Mouse (Mus musculus) megakaryocyte, embryonic 14.5 days (primary cell): ENCODE measurements around the gene Olig2. TPM values are rescaled to one million over a fixed set of nuclear protein-coding genes. Genes with fewer than 3 reads are reported as not detected.

Experiments
- H3K27me3 ChIP-seq: replicated peaks from 2 replicates; pipeline ENCODE3; 2012; ENCODE audit warnings: inconsistent platforms
- H3K36me3 ChIP-seq: replicated peaks from 2 replicates; pipeline ENCODE3; 2012; ENCODE audit warnings: low read length, inconsistent platforms, mixed read lengths
- H3K4me1 ChIP-seq: 2 replicates; pipeline ENCODE4 v1.6.1; 2012; ENCODE audit warnings: inconsistent platforms
- H3K4me3 ChIP-seq: replicated peaks from 2 replicates; pipeline ENCODE3; 2012; ENCODE audit warnings: moderate library complexity, mild to moderate bottlenecking, inconsistent platforms
- H3K9me3 ChIP-seq: 2 replicates; pipeline ENCODE4 v1.6.1; 2012; ENCODE audit warnings: inconsistent platforms
- FLI1 ChIP-seq: IDR thresholded peaks from 2 replicates; pipeline ENCODE4 v1.6.1; 2012; ENCODE audit warnings: low read length, inconsistent platforms, mixed read lengths
- GATA1 ChIP-seq: IDR thresholded peaks from 3 replicates; pipeline ENCODE4 v1.6.1; 2012; ENCODE audit warnings: mixed read lengths, low read length, inconsistent platforms, borderline replicate concordance
- polyA plus RNA-seq: library from polyadenylated mRNA; stranded (reverse); fragments of >175 nt; gene quantifications from 2 replicates; pipeline ENCODE4 v1.2.3, GENCODE M21; 2012; ENCODE audit warnings: low replicate concordance; ENCODE audit not compliant: insufficient read depth

The Olig2 gene
- polyA plus RNA-seq, 1 experiment: not detected

GRCm38 (mm10) chr16:91226038-91226882, 1.0 kb downstream of the Olig2 start:
- H3K4me3 ChIP-seq: peak overlapping the region; percentile 35
- H3K27me3 ChIP-seq: peaks cover 100% of the 10 kb centered on the region
- H3K4me1 ChIP-seq: peaks cover 43% of the 10 kb centered on the region
- peaks cover 29% of the 10 kb centered on the region for H3K9me3 ChIP-seq
- H3K36me3 ChIP-seq: no peaks in the 10 kb centered on the region
- TF ChIP-seq GATA1 (no peak), FLI1 (no peak)

DNA sequence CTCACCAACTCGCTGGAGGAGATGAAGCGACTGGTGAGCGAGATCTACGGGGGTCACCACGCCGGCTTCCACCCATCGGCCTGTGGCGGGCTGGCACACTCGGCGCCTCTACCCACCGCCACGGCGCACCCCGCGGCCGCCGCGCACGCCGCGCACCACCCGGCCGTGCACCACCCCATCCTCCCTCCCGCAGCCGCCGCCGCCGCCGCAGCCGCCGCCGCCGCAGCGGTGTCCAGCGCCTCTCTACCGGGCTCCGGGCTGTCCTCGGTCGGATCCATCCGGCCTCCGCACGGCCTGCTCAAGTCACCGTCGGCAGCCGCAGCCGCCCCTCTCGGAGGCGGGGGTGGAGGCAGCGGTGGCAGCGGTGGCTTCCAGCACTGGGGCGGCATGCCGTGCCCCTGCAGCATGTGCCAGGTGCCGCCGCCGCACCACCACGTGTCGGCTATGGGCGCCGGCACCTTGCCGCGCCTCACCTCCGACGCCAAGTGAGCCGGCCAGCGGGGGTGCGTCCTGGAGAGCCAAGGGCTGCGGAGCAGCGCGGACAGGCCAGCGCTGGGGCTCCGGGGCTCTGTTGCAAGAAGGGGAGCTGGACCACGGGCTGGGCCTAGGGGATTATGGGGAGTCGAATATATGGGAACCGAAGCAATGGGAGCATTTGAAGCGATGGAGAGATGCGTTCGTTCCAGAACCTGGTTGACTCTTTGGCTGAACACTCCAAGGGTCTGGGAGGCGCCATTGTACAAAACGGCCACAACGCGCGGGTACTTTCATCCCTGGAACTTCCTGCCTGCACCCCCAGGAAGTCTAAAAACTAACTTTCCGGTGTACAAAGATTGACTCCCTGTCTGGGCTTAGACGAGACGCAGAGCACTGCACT, 1.9 kb downstream of the Olig2 start:
- Histone ChIP-seq H3K4me3 (no peak overlapping the region), H3K36me3 (no peaks in the 10 kb centered on the region), H3K27me3 (peaks cover 100% of the 10 kb centered on the region), H3K4me1 (peaks cover 42% of the 10 kb centered on the region), H3K9me3 (peaks cover 25% of the 10 kb centered on the region)
- TF ChIP-seq GATA1 (no peak), FLI1 (no peak)

GRCm38 (mm10) chr16:91227760-91228043, 2.4 kb downstream of the Olig2 start:
- Histone ChIP-seq H3K27me3 (peaks cover 100% of the 10 kb centered on the region), H3K4me1 (peaks cover 36% of the 10 kb centered on the region), H3K36me3 (no peaks in the 10 kb centered on the region), H3K4me3 (no peak overlapping the region), H3K9me3 (peaks cover 19% of the 10 kb centered on the region)
- TF ChIP-seq GATA1 (no peak), FLI1 (no peak)

GRCm38 (mm10) chr16:91228238-91229071, 3.2 kb downstream of the Olig2 start:
- peaks cover 30% of the 10 kb centered on the region for H3K4me1 ChIP-seq
- TF ChIP-seq GATA1: no peak
- TF ChIP-seq FLI1: no peak
- H3K9me3 ChIP-seq: peaks cover 14% of the 10 kb centered on the region; the same call in 1 of the 2 replicates
- H3K36me3 ChIP-seq: no peaks in the 10 kb centered on the region
- peaks cover 100% of the 10 kb centered on the region for H3K27me3 ChIP-seq
- no peak overlapping the region for H3K4me3 ChIP-seq

DNA sequence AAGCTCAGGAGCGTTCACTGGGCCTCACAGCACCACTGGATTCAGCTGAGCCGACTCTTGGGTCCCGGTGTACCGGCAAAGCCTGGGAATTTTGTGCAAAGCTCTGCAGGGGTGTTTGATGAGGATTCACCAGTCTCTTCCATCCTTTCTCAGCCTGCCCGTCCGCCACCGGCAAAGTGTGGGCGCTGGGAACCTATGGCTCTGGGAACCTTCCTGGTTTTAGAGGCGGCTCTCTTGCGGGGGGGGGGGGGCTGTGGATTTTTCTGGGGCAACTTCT, 3.8 kb downstream of the Olig2 start:
- peaks cover 32% of the 10 kb centered on the region for H3K4me1 ChIP-seq
- no peak overlapping the region for H3K4me3 ChIP-seq
- peaks cover 100% of the 10 kb centered on the region for H3K27me3 ChIP-seq
- H3K36me3 ChIP-seq: no peaks in the 10 kb centered on the region
- TF ChIP-seq GATA1 (no peak), FLI1 (no peak)
- H3K9me3 ChIP-seq: peaks cover 11% of the 10 kb centered on the region; the same call in 1 of the 2 replicates

DNA sequence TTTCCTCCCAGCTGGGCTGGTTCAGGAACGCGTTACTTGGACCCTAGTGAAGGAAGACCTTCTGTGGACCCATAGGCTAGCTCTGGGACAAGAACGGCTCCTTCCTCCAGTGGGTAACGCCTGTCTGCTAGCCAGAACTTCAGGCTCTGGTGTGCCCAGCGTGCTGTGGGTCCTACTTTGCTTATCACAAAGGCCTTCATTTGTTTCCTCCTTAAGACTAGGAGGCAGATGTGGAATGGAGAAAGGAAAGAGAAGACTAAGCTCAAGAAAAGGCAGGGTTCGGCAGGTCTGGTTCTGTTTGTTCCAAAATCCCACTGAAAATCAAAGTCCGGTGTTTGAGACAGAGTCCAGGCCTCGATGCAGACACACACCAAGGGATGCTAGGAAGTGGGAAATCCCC, 4.4 kb downstream of the Olig2 start:
- Histone ChIP-seq H3K4me3 (no peak overlapping the region), H3K27me3 (peaks cover 100% of the 10 kb centered on the region), H3K36me3 (no peaks in the 10 kb centered on the region), H3K9me3 (peaks cover 11% of the 10 kb centered on the region; the same call in 1 of the 2 replicates), H3K4me1 (peaks cover 32% of the 10 kb centered on the region)
- TF ChIP-seq FLI1 (no peak), GATA1 (no peak)

- H3K27me3 ChIP-seq: peaks cover 99% of the 10 kb centered on the region
- no peak for TF ChIP-seq GATA1
- no peak for TF ChIP-seq FLI1
Observed at GRCm38 (mm10) chr16:91231781-91232469, 6.7 kb downstream of the Olig2 start.

GRCm38 (mm10) chr16:91232470-91233240, 7.4 kb downstream of the Olig2 start:
- peaks cover 99% of the 10 kb centered on the region for H3K27me3 ChIP-seq
- H3K4me3 ChIP-seq: no peak overlapping the region
- peaks cover 11% of the 10 kb centered on the region for H3K4me1 ChIP-seq
- TF ChIP-seq FLI1 (no peak), GATA1 (no peak)
- no peaks in the 10 kb centered on the region for H3K36me3 ChIP-seq
- 0 out of 2 replicates have a peak, but pooled peaks cover 3% of the 10 kb centered on the region for H3K9me3 ChIP-seq

More at GRCm38 (mm10) chr16:91231781-91232469, 6.7 kb downstream of the Olig2 start:
- 0 out of 2 replicates have a peak, but pooled peaks cover 3% of the 10 kb centered on the region for H3K9me3 ChIP-seq
- H3K4me1 ChIP-seq: peaks cover 14% of the 10 kb centered on the region
- no peaks in the 10 kb centered on the region for H3K36me3 ChIP-seq
- no peak overlapping the region for H3K4me3 ChIP-seq
